Mouse (Mus musculus) CH12.LX (cell line): ENCODE measurements around the gene Gls. TPM values are rescaled to one million over a fixed set of nuclear protein-coding genes. Genes with fewer than 3 reads are reported as not detected.

Source experiments
- DNase-seq: peaks from one replicate; pipeline ENCODE4 v3.0.0-alpha.2; 2013; ENCODE audit errors: extremely low read depth
- H3K27ac ChIP-seq: 2 replicates; pipeline ENCODE4 v1.5.1; 2012; ENCODE audit warnings: low read depth, mild to moderate bottlenecking, control low read depth, moderate library complexity; ENCODE audit not compliant: insufficient read depth
- H3K27me3 ChIP-seq: replicated peaks from 2 replicates; pipeline ENCODE3; 2012; ENCODE audit warnings: inconsistent platforms
- H3K36me3 ChIP-seq, 2 experiments: replicated peaks in 1 of 2; 2 replicates each; pipeline versions ENCODE3 to v1.6.1; 2012; ENCODE audit warnings: inconsistent platforms in 1 of 2, low read length in 1 of 2, mild to moderate bottlenecking in 1 of 2, mixed read lengths in 1 of 2, moderate library complexity in 1 of 2; ENCODE audit not compliant: control insufficient read depth in 1 of 2, insufficient read depth in 1 of 2
- H3K4me1 ChIP-seq, 2 experiments: 2 replicates each; pipeline ENCODE4 v1.6.1; 2012; ENCODE audit warnings: inconsistent platforms in 1 of 2, moderate library complexity in 1 of 2; ENCODE audit not compliant: insufficient read depth in 2 of 2, control insufficient read depth in 1 of 2
- H3K4me2 ChIP-seq: 2 replicates; pipeline ENCODE4 v1.6.1; 2012; ENCODE audit warnings: low read depth, mild to moderate bottlenecking, control low read depth; ENCODE audit not compliant: poor library complexity, insufficient read depth, severe bottlenecking
- H3K4me3 ChIP-seq, 3 experiments: fragments of 150-350 bp in 1 of 3; sonication (generic) in 1 of 3; replicated peaks in 1 of 3; 2 replicates each; pipeline versions ENCODE3 to v1.5.1; 2011 to 2012; ENCODE audit warnings: low read depth in 2 of 3, low read length in 2 of 3, mild to moderate bottlenecking in 2 of 3, moderate library complexity in 2 of 3, control low read depth in 1 of 3, improper control_type of control experiment in 1 of 3, inconsistent platforms in 1 of 3, mixed read lengths in 1 of 3; ENCODE audit not compliant: poor library complexity in 1 of 3
- H3K79me2 ChIP-seq: replicated peaks from 2 replicates; pipeline ENCODE4 v1.6.1; 2012; ENCODE audit warnings: mild to moderate bottlenecking, moderate library complexity; ENCODE audit not compliant: control insufficient read depth, poor library complexity, insufficient read depth, severe bottlenecking; ENCODE audit errors: extremely low read depth
- H3K9ac ChIP-seq: 2 replicates; pipeline ENCODE4 v1.6.1; 2012; ENCODE audit warnings: low read depth, mild to moderate bottlenecking, control low read depth, moderate library complexity; ENCODE audit not compliant: insufficient read depth
- H3K9me3 ChIP-seq: replicated peaks from 2 replicates; pipeline ENCODE3; 2012; ENCODE audit warnings: low read length, inconsistent platforms, mixed read lengths
- BHLHE40 ChIP-seq: IDR thresholded peaks from 2 replicates; pipeline ENCODE4 v1.6.1; 2011; ENCODE audit warnings: mild to moderate bottlenecking, low read depth, low read length, improper control_type of control experiment
- CHD1 ChIP-seq: IDR thresholded peaks from 2 replicates; pipeline ENCODE4 v1.6.1; 2012; ENCODE audit warnings: low read depth, low read length, improper control_type of control experiment, inconsistent platforms
- CHD2 ChIP-seq: IDR thresholded peaks from 2 replicates; pipeline ENCODE4 v1.6.1; 2011; ENCODE audit warnings: low read length, improper control_type of control experiment
- CTCF ChIP-seq, 2 experiments: IDR thresholded peaks in 1 of 2; conservative IDR thresholded peaks in 1 of 2; 2 replicates each; pipeline ENCODE4 v1.5.1; 2011 to 2012; ENCODE audit warnings: low read depth in 2 of 2, low read length in 2 of 2, improper control_type of control experiment in 1 of 2, inconsistent platforms in 1 of 2, mild to moderate bottlenecking in 1 of 2, moderate library complexity in 1 of 2
- E2F4 ChIP-seq: IDR thresholded peaks from 2 replicates; pipeline ENCODE4 v1.6.1; 2011; ENCODE audit warnings: low read depth, low read length, improper control_type of control experiment; ENCODE audit not compliant: insufficient replicate concordance
- ELF1 ChIP-seq: IDR thresholded peaks from 2 replicates; pipeline ENCODE4 v1.6.1; 2014; ENCODE audit warnings: low read depth, mild to moderate bottlenecking, inconsistent platforms, low read length, improper control_type of control experiment
- EP300 ChIP-seq: IDR thresholded peaks from 2 replicates; pipeline ENCODE4 v1.6.1; 2011; ENCODE audit warnings: low read length, improper control_type of control experiment
- ETS1 ChIP-seq: conservative IDR thresholded peaks from 2 replicates; pipeline ENCODE4 v1.6.1; 2012; ENCODE audit warnings: low read depth, mild to moderate bottlenecking, inconsistent platforms, low read length, improper control_type of control experiment, moderate library complexity
- GABPA ChIP-seq: IDR thresholded peaks from 2 replicates; pipeline ENCODE4 v1.6.1; 2012; ENCODE audit warnings: low read depth, low read length, improper control_type of control experiment, inconsistent platforms; ENCODE audit not compliant: insufficient replicate concordance
- HCFC1 ChIP-seq: IDR thresholded peaks from 2 replicates; pipeline ENCODE4 v1.6.1; 2012; ENCODE audit warnings: low read depth, mild to moderate bottlenecking, inconsistent platforms, low read length, improper control_type of control experiment
- IRF4 ChIP-seq: IDR thresholded peaks from 2 replicates; pipeline ENCODE4 v1.6.1; 2014; ENCODE audit warnings: low read depth, mild to moderate bottlenecking, inconsistent platforms, low read length, improper control_type of control experiment
- JUN ChIP-seq: IDR thresholded peaks from 2 replicates; pipeline ENCODE4 v1.6.1; 2011; ENCODE audit warnings: low read depth, mild to moderate bottlenecking, low read length, improper control_type of control experiment, moderate library complexity; ENCODE audit not compliant: insufficient read depth
- JUND ChIP-seq: conservative IDR thresholded peaks from 2 replicates; pipeline ENCODE4 v1.6.1; 2011; ENCODE audit warnings: low read depth, low read length, improper control_type of control experiment
- KAT2A ChIP-seq: IDR thresholded peaks from 2 replicates; pipeline ENCODE4 v1.6.1; 2012; ENCODE audit warnings: low read length, improper control_type of control experiment, inconsistent platforms; ENCODE audit not compliant: insufficient replicate concordance
- MAFK ChIP-seq: IDR thresholded peaks from 2 replicates; pipeline ENCODE4 v1.6.1; 2011; ENCODE audit warnings: low read length, improper control_type of control experiment; ENCODE audit not compliant: insufficient replicate concordance
- MAX ChIP-seq: IDR thresholded peaks from 2 replicates; pipeline ENCODE4 v1.6.1; 2011; ENCODE audit warnings: low read length, improper control_type of control experiment
- MAZ ChIP-seq: IDR thresholded peaks from 2 replicates; pipeline ENCODE4 v1.6.1; 2012; ENCODE audit warnings: low read depth, mild to moderate bottlenecking, inconsistent platforms, low read length, improper control_type of control experiment, moderate library complexity
- MEF2A ChIP-seq: IDR thresholded peaks from 2 replicates; pipeline ENCODE4 v1.6.1; 2014; ENCODE audit warnings: low read depth, mild to moderate bottlenecking, inconsistent platforms, low read length, improper control_type of control experiment, borderline replicate concordance
- MXI1 ChIP-seq: IDR thresholded peaks from 2 replicates; pipeline ENCODE4 v1.6.1; 2011; ENCODE audit warnings: mild to moderate bottlenecking, low read depth, low read length, improper control_type of control experiment
- MYC ChIP-seq: IDR thresholded peaks from 2 replicates; pipeline ENCODE4 v1.6.1; 2011; ENCODE audit warnings: low read depth, mild to moderate bottlenecking, improper control_type of control experiment, low read length
- NELFE ChIP-seq: IDR thresholded peaks from 2 replicates; pipeline ENCODE4 v1.6.1; 2011; ENCODE audit warnings: low read depth, low read length, improper control_type of control experiment
- NRF1 ChIP-seq: IDR thresholded peaks from 2 replicates; pipeline ENCODE4 v1.6.1; 2014; ENCODE audit warnings: low read depth, mild to moderate bottlenecking, inconsistent platforms, low read length, improper control_type of control experiment, moderate library complexity
- PAX5 ChIP-seq: IDR thresholded peaks from 2 replicates; pipeline ENCODE4 v1.6.1; 2012; ENCODE audit warnings: low read length, inconsistent platforms, mixed read lengths
- POLR2A ChIP-seq: IDR thresholded peaks from 2 replicates; pipeline ENCODE4 v1.6.1; 2011; ENCODE audit warnings: low read depth, mild to moderate bottlenecking, improper control_type of control experiment, low read length
- POLR2AphosphoS2 ChIP-seq: IDR thresholded peaks from 2 replicates; pipeline ENCODE4 v1.6.1; 2011; ENCODE audit warnings: low read depth, low read length, improper control_type of control experiment
- RAD21 ChIP-seq: IDR thresholded peaks from 2 replicates; pipeline ENCODE4 v1.6.1; 2011; ENCODE audit warnings: low read depth, mild to moderate bottlenecking, low read length, improper control_type of control experiment, moderate library complexity
- RCOR1 ChIP-seq: conservative IDR thresholded peaks from 2 replicates; pipeline ENCODE4 v1.6.1; 2012; ENCODE audit warnings: low read depth, mild to moderate bottlenecking, inconsistent platforms, low read length, improper control_type of control experiment
- SIN3A ChIP-seq: IDR thresholded peaks from 2 replicates; pipeline ENCODE4 v1.6.1; 2012; ENCODE audit warnings: low read length, improper control_type of control experiment, inconsistent platforms
- SMC3 ChIP-seq: IDR thresholded peaks from 2 replicates; pipeline ENCODE4 v1.6.1; 2011; ENCODE audit warnings: low read depth, low read length, improper control_type of control experiment
- TBP ChIP-seq: conservative IDR thresholded peaks from 2 replicates; pipeline ENCODE4 v1.6.1; 2011; ENCODE audit warnings: low read depth, low read length, improper control_type of control experiment
- TCF12 ChIP-seq: IDR thresholded peaks from 2 replicates; pipeline ENCODE4 v1.6.1; 2014; ENCODE audit warnings: low read depth, mild to moderate bottlenecking, inconsistent platforms, low read length, improper control_type of control experiment
- UBTF ChIP-seq: IDR thresholded peaks from 2 replicates; pipeline ENCODE4 v1.6.1; 2012; ENCODE audit warnings: low read depth, mild to moderate bottlenecking, inconsistent platforms, low read length, improper control_type of control experiment, moderate library complexity
- USF1 ChIP-seq: IDR thresholded peaks from 2 replicates; pipeline ENCODE4 v1.6.1; 2014; ENCODE audit warnings: low read depth, mild to moderate bottlenecking, inconsistent platforms, low read length, improper control_type of control experiment
- USF2 ChIP-seq: conservative IDR thresholded peaks from 2 replicates; pipeline ENCODE4 v1.6.1; 2011; ENCODE audit warnings: low read depth, low read length, improper control_type of control experiment
- ZC3H11A ChIP-seq: IDR thresholded peaks from 2 replicates; pipeline ENCODE4 v1.6.1; 2012; ENCODE audit warnings: low read depth, mild to moderate bottlenecking, inconsistent platforms, low read length, improper control_type of control experiment
- ZKSCAN1 ChIP-seq: IDR thresholded peaks from 2 replicates; pipeline ENCODE4 v1.6.1; 2012; ENCODE audit warnings: low read depth, inconsistent platforms, low read length, improper control_type of control experiment, borderline replicate concordance
- ZMIZ1 ChIP-seq: IDR thresholded peaks from 2 replicates; pipeline ENCODE4 v1.6.1; 2012; ENCODE audit warnings: low read depth, mild to moderate bottlenecking, inconsistent platforms, low read length, improper control_type of control experiment
- ZNF384 ChIP-seq: IDR thresholded peaks from 2 replicates; pipeline ENCODE4 v1.6.1; 2012; ENCODE audit warnings: low read depth, low read length, improper control_type of control experiment, inconsistent platforms
- dilution Hi-C: fragments of 300-500 bp; cut with MboI; formaldehyde crosslinking; loops from 2 replicates; pipeline ENCODE4 v1.14.3; 2020; ENCODE audit warnings: low sequenced_read_pairs; ENCODE audit not compliant: extremely low pct_unique_long_range_greater_than_20kb, extremely low pct_ligation_motif_present
- in situ Hi-C: fragments of 300-500 bp; cut with MboI; formaldehyde crosslinking; loops from 3 replicates; pipeline ENCODE4 v1.14.3; 2019; ENCODE audit warnings: low sequenced_read_pairs, low pct_ligation_motif_present, low pct_unique_long_range_greater_than_20kb, mixed read lengths
- polyA plus RNA-seq: library from polyadenylated mRNA; unstranded; fragments of >175 nt; gene quantifications from 2 replicates; pipeline ENCODE4 v1.2.1, GENCODE M21; 2012; ENCODE audit warnings: low read depth; ENCODE audit not compliant: insufficient read length
- total RNA-seq, 2 experiments: library from RNA; depleted of rRNA; stranded (reverse); fragments of 300-350 nt in 1 of 2; fragments of >200 nt in 1 of 2; gene quantifications; 2 replicates each; pipeline ENCODE4 v1.2.3; 2012 to 2014

Gene Gls
- total and polyA plus RNA-seq, 3 experiments, result 107 to 182 (median 150) TPM

DNA sequence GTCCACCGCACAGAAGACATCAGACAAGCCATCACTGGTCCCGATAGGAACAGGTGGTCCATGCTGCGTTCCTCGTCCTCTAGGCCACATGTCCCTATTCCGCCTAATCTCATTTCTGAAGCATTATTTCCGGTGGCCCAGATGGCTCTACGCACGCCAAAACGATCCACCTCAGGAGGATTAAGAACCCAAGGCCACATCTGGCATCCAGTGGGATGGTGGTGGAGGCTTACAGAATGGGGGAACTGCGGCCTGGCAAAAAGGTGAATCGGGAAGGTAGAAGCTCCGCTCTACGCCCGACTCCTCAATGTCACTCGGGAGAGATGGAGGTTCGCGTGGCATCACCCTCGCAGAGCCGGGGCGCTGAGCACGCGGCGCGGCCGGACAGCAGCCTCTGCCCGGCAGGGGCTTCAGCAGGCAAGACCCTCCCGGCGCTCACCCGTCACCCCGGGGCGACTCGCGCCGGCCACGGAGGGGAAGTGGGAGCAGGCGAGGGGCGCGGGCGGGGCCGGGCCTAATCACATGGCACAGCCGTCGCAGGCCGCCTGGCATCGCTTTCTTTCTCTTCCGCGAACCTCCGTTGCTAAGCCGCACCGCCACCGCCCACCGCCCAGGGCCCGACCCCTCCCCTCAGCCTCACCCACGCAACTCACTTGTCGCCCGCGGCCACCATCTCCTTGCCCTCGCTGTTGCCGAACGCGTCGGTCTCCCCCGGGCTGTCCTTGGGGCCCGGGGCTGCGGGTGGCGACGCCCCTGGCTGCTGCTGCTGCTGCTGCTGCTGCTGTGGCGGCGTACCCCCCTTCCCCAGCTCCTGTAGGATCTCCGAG, 880 bp downstream of the Gls start:
- Histone ChIP-seq H3K79me2 (peaks cover 32% of the 10 kb centered on the region), H3K9ac (peak overlapping the region; percentile 94), H3K4me2 (no peak overlapping the region), H3K27ac (peak overlapping the region; percentile 87), H3K36me3 (peaks cover 0 to 2% of the 10 kb centered on the region in 2 experiments), H3K9me3 (no peaks in the 10 kb centered on the region), H3K4me3 (peak overlapping the region; percentile 63 to 99 (median 94)), H3K27me3 (peaks cover 5% of the 10 kb centered on the region), H3K4me1 (peaks cover 0 to 14% of the 10 kb centered on the region in 2 experiments; a peak in 2 of 4 replicates)
- in situ Hi-C loops (no loop called here), dilution Hi-C loops (no loop called here)
- TF ChIP-seq SIN3A (peak; percentile 76), JUND (no peak), HCFC1 (no peak; the same call in 1 of the 2 replicates), MYC (peak; percentile 93), GABPA (no peak), BHLHE40 (no peak), SMC3 (no peak), NRF1 (no peak), USF1 (peak; percentile 53), ELF1 (peak; percentile 21), MXI1 (peak; percentile 73; the same call in 1 of the 2 replicates), ZC3H11A (no peak), CHD2 (no peak), MAFK (no peak), ETS1 (no peak), USF2 (no peak), ZMIZ1 (no peak), EP300 (peak; percentile 3; the same call in 1 of the 2 replicates), TBP (0 out of 2 replicates have a peak, but pooled peaks have one; percentile 7), ZKSCAN1 (no peak), NELFE (no peak), CHD1 (no peak), E2F4 (no peak), MAZ (no peak), IRF4 (peak; percentile 50), ZNF384 (no peak), CTCF (conservative IDR thresholded peaks at IDR 0.05 in 1 of 2, IDR thresholded peaks at IDR 0.05 in 1 of 2; ENCODE audit: low read depth in 2 of 2, low read length in 2 of 2) (no peak), TCF12 (peak; percentile 27; the same call in 1 of the 2 replicates), RAD21 (no peak), POLR2AphosphoS2 (0 out of 2 replicates have a peak, but pooled peaks have one; percentile 12), PAX5 (no peak), KAT2A (0 out of 2 replicates have a peak, but pooled peaks have one; percentile 25), JUN (no peak), MEF2A (no peak), RCOR1 (no peak), UBTF (peak; percentile 91; the same call in 1 of the 2 replicates), MAX (peak; percentile 91), POLR2A (peak; percentile 52; the same call in 1 of the 2 replicates)
- DNase-seq, result peak; percentile 60
